20 mouse cellular contexts compared by ENCODE assay signal in genomic region chr3:123053192-123053938, GRCm38 (mm10). TPM values are rescaled to one million over a fixed set of nuclear protein-coding genes. Genes with fewer than 3 reads are reported as not detected.
A peak's percentile ranks its signal among the peaks of the same experiment; 100 is the strongest.
DNase-seq lines count a peak whose midpoint lies in the region; ATAC-seq and TF ChIP-seq lines count a peak whose summit lies in the region.
"Had no signal": no experiment of that assay in that cellular context is flagged by ENCODE, and none has a peak within 500 bp of the region (broad histone marks: within the 10 kb centered on the region; RNA-seq: fewer than 3 reads in every experiment).

No protein-coding gene starts in this region.

- H3K79me3 ChIP-seq in C2C12 (ENCODE audit: low read depth): no peaks in the 10 kb centered on the region

- H3ac ChIP-seq in C2C12 (ENCODE audit: control insufficient read depth, insufficient read length, low read depth): no peak overlapping the region

- peak; percentile 92 for ATAC-seq in megakaryocyte, adult 5-6 weeks (ENCODE audit: poor library complexity, severe bottlenecking)
- ATAC-seq: CD4-positive, CD25-positive, alpha-beta regulatory T cell, adult 4 months; hindbrain, embryonic 16.5 days had no signal

- H3K27ac ChIP-seq in left cerebral cortex, adult 2 months: 0 out of 2 replicates have a peak overlapping the region, but pooled peaks have one; percentile 19
- H3K27ac ChIP-seq: kidney, embryonic 15.5 days; midbrain, embryonic 15.5 days had no signal

- intact Hi-C loops in left cerebral cortex, adult 2 months (cut with DNase I): no loop called here

- DNase-seq in left cerebral cortex, adult 2 months (ENCODE audit: extremely low spot score in 1 of 2, low spot score in 2 of 2): no peak
- DNase-seq in left cerebral cortex, adult 8-10 months (ENCODE audit: low spot score in 2 of 2): no peak
- peak; percentile 17 for DNase-seq in ZHBTc4 (ENCODE audit: low read depth, low spot score)
- DNase-seq in testis, postnatal 14 days (ENCODE audit: low spot score): no peak
- no peak for DNase-seq in thymus, postnatal 4 days
- DNase-seq in urinary bladder, adult 18-20 months (ENCODE audit: low spot score in 2 of 2): no peak
- DNase-seq: adrenal gland, adult 8-10 months; cerebellum, adult 9-11 months; heart, adult 18-20 months; heart, postnatal 10 days; retina, postnatal 1 day had no signal

- H3K27me3 ChIP-seq in C2C12 (ENCODE audit: control insufficient read depth, insufficient read depth, insufficient read length): no peaks in the 10 kb centered on the region
- H3K27me3 ChIP-seq: kidney, embryonic 15.5 days; midbrain, embryonic 15.5 days had no signal

- no peaks in the 10 kb centered on the region for H3K79me2 ChIP-seq in C2C12 (ENCODE audit: control insufficient read depth, insufficient read depth)

- no peak overlapping the region for H3K4me3 ChIP-seq in left cerebral cortex, adult 2 months
- H3K4me3 ChIP-seq in C2C12 (ENCODE audit: insufficient read depth, poor library complexity, severe bottlenecking): no peak overlapping the region
- H3K4me3 ChIP-seq: kidney, embryonic 15.5 days; midbrain, embryonic 15.5 days had no signal

- H3K36me3 ChIP-seq in C2C12 (ENCODE audit: control insufficient read depth, insufficient read depth): no peaks in the 10 kb centered on the region
- H3K36me3 ChIP-seq: kidney, embryonic 15.5 days; midbrain, embryonic 15.5 days had no signal

- no peak for TF ChIP-seq CTCF in left cerebral cortex, adult 2 months (IDR thresholded peaks at IDR 0.05)
- no peak for TF ChIP-seq CTCF in C2C12 (IDR thresholded peaks at IDR 0.05; ENCODE audit: control insufficient read depth, insufficient read depth, insufficient read length)

TF ChIP-seq in C2C12, 6 proteins besides CTCF, POLR2A, EP300 and RAD21:
- TF ChIP-seq FOSL1 (IDR thresholded peaks at IDR 0.05; ENCODE audit: insufficient read depth, low read length, poor library complexity, severe bottlenecking): no peak
- no peak for TF ChIP-seq USF1 (IDR thresholded peaks at IDR 0.05; ENCODE audit: low read depth)
- TF ChIP-seq MYOD1 (IDR thresholded peaks at IDR 0.05; ENCODE audit: control insufficient read depth, insufficient read length, low read depth): no peak
- peak; percentile 30 for TF ChIP-seq CEBPB (IDR thresholded peaks at IDR 0.05; ENCODE audit: low read depth)

RNA-seq across cellular contexts. Expression of gene Myoz2, which starts 18.6 kb away (rescaled TPM):
- total RNA-seq in left cerebral cortex, adult 2 months (2021): not detected
- 1 to 10 TPM in 2 of 4 experiments, under 1 TPM in 2; 0.53 to 1.6 (median 1.2) TPM for total RNA-seq in left cerebral cortex, adult 8-10 months (2022)
- 0.06 TPM for polyA plus RNA-seq in C2C12 (2012; fragmentation: generic; extraction: Trizol)
- total RNA-seq in megakaryocyte, adult 5-6 weeks (2015): not detected in 2 replicates
- total RNA-seq in megakaryocyte, adult 5-6 weeks (2017): not detected in 2 replicates
- total RNA-seq: layer of hippocampus, postnatal 14 days had no signal
- polyA plus RNA-seq: forebrain, embryonic 11.5 days; midbrain, embryonic 15.5 days; small intestine, adult 2 months had no signal
